Mouse (Mus musculus): Measurements from ENCODE around the gene Selenow. TPM values are rescaled to one million over a fixed set of nuclear protein-coding genes. Genes with fewer than 3 reads are reported as not detected.

The Selenow gene
- total RNA-seq, 2 experiments from 2014 or later = 1,236 to 1,328 TPM

GRCm38 (mm10) chr7:15905861-15906260 is 16.3 kb downstream of the Selenow start:
- DNase-seq = no peak

GRCm38 (mm10) chr7:15901366-15902048 is 20.7 kb downstream of the Selenow start:
- no peak for DNase-seq

- DNase-seq = no peak
Measured at GRCm38 (mm10) chr7:15894251-15894650, 28.0 kb downstream of the Selenow start.

GRCm38 (mm10) chr7:15884127-15884526 is 38.1 kb downstream of the Selenow start:
- no peak for DNase-seq

- DNase-seq = no peak
Measured at GRCm38 (mm10) chr7:15882317-15882716, 39.9 kb downstream of the Selenow start, which contains the start of gene Crxos. Crxos (plus strand) TSS chr7:15882617.

GRCm38 (mm10) chr7:15881831-15882230 is 40.4 kb downstream of the Selenow start:
- no peak for DNase-seq

GRCm38 (mm10) chr7:15881388-15881787 is 40.8 kb downstream of the Selenow start:
- DNase-seq = no peak

- DNase-seq = no peak
Measured at GRCm38 (mm10) chr7:15879756-15880155, 42.4 kb downstream of the Selenow start, which contains the start of gene Crx. Crx (minus strand) TSS chr7:15879968.

Other genes starting within 250 kb of the Selenow start
- gene Obox5, start 172.3 kb downstream of the Selenow start, total RNA-seq (2021) = not detected
- not detected for gene Obox6, start 82.7 kb downstream of the Selenow start, total RNA-seq (2021)
- gene Crx, start 42.4 kb downstream of the Selenow start, total RNA-seq (2021) = not detected
- gene Crxos, start 39.8 kb downstream of the Selenow start, total RNA-seq (2021) = not detected
- 100 to 1,000 TPM in 1 of 2 experiments, 10 to 100 TPM in 1; 86.8 to 101 TPM for gene Nop53, start 23.7 kb upstream of the Selenow start, total RNA-seq (2021)
- 10 to 100 TPM; 44.5 to 66.1 TPM for gene Ehd2, start 45.2 kb upstream of the Selenow start, total RNA-seq (2021)
- 1 to 10 TPM; 5.1 to 6.1 TPM for gene Bicra, start 125.5 kb upstream of the Selenow start, total RNA-seq (2021)
- not detected for gene Zfp541, start 139.4 kb upstream of the Selenow start, total RNA-seq (2021)
- gene Napa, start 176.1 kb upstream of the Selenow start, total RNA-seq (2021) = 100 to 1,000 TPM in 1 of 2 experiments, 10 to 100 TPM in 1; 71.2 to 105 TPM
- 10 to 100 TPM; 10.7 to 11.1 TPM for gene Kptn, start 197.5 kb upstream of the Selenow start, total RNA-seq (2021)
- gene Slc8a2, start 207.4 kb upstream of the Selenow start, total RNA-seq (2021) = under 1 TPM; 0.15 to 0.16 TPM